Mouse (Mus musculus): ENCODE data around the gene Rbl1. TPM values are rescaled to one million over a fixed set of nuclear protein-coding genes. Genes with fewer than 3 reads are reported as not detected.
"Not testable (repeated sequence)": the region's sequence is repeated elsewhere in the genome, so short reads cannot be mapped to it uniquely, and the experiment has no call there.

The Rbl1 gene
- total RNA-seq, 2 experiments from 2014 or later = 2.5 to 3.4 TPM

DNA sequence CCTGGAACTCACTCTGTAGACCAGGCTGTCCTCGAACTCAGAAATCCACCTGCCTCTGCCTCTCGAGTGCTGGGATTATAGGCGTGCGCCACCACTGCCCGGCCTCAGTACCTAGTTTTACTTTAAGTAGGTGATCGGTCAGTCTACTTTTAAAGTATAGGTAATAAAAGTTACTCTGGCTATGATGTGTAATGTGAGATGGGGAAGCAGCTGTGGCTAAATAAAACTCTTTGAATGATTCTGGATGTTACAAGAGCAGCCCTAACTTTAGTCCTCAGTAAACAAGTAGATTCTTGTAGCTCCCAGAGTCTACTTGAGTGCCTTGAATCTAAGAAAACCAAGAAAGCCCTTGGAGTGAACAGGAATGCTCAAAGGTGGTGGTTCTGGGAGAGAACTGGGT, 31.4 kb downstream of the Rbl1 start:
- no peak for DNase-seq (ENCODE audit: low spot score in 2 of 2)

DNA sequence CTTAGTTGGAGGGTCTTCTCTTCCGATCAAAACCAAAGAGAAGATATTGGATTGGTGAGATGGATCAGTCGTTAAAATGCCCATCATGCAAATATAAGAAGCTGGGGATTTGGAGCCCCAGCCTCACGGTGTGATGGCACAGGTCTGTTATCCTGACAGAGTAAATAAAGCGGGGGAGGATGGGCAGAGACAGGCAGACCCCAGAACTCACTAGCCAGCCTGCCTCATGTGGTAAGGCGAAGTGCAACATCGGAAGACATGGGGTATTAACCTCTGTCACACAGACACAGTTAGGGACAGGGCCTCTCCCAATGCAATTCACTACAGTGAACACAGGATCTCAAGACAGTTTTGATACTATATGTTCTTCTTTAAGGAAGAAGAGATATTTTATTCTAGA, 33.7 kb downstream of the Rbl1 start:
- no peak for DNase-seq (ENCODE audit: low spot score in 2 of 2)

DNA sequence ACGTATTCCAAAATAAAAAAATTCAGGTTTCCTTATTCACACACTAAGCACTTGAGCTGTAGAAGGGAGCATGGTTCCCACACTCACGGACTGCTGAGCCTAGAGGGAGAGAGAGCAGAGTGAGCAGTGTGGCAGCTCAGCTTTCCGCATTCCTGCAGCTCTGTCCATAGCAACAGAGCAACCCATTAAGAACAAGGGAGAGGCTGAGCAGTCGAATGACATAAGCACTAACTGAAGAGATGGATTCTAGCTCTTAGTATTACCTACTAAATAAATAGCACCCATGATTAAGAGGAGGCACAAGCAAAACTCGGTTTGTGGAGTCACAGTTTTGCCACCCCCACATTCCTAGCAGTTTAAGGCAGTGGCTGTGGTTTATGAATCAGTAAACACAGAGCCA, 34.2 kb downstream of the Rbl1 start:
- peak; percentile 17 to 30 for DNase-seq (ENCODE audit: low spot score in 2 of 2)

DNA sequence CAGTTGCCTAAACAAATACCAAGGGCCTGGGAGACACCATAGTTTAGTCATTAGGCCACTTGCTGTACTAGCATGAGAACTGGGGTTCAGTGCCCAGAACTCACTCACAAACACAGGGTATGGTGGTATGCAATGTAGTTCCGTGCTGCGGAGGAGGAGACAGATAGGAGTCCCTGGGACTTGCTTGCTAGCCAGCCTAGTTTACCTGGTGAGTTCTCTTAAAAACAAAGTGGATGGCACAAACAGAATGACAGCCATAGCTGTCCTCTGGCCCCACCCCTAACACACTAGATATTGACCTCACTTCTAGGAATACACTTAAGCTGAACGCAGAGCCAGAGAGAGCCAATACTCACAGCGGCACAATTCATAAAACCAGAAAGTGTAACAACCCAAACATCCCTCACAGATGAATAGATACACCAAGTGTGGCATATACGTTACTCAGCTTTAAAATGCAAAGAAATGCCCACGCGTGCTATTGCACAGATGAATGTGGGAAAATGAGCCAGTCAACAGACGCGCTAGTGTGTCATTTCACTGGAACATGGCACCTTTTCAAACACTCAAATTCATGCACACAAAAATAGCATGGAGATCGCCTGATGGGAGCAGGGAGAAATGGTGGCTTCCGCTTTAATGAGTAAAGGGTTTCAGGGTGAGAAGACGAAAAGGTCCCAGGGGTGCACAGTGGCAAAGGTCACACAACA, 37.8 kb downstream of the Rbl1 start:
- no peak for DNase-seq (ENCODE audit: low spot score in 2 of 2)

DNA sequence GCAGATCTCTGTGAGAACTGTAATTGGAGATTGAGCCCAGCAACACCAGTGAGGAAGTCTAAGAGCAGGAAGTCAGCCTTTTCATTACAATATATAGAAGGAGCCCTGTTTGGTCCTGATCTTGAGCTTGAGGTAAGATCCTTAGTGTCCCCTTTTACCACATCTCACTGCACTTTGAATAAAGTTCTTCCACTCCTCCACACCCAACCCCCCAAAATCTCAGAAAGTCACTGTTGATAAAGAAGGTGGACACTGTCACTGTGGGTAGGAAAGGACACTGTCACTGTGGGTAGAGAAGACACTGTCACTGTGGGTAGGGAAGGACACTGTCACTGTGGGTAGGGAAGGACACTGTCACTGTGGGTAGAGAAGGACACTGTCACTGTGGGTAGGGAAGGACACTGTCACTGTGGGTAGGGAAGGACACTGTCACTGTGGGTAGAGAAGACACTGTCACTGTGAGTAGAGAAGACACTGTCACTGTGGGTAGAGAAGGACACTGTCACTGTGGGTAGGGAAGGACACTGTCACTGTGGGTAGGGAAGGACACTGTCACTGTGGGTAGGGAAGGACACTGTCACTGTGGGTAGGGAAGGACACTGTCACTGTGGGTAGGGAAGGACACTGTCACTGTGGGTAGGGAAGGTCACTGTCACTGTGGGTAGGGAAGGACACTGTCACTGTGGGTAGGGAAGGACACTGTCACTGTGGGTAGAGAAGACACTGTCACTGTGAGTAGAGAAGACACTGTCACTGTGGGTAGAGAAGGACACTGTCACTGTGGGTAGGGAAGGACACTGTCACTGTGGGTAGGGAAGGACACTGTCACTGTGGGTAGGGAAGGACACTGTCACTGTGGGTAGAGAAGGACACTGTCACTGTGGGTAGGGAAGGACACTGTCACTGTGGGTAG, 38.8 kb downstream of the Rbl1 start:
- not testable (repeated sequence) for DNase-seq (ENCODE audit: low spot score in 2 of 2)

DNA sequence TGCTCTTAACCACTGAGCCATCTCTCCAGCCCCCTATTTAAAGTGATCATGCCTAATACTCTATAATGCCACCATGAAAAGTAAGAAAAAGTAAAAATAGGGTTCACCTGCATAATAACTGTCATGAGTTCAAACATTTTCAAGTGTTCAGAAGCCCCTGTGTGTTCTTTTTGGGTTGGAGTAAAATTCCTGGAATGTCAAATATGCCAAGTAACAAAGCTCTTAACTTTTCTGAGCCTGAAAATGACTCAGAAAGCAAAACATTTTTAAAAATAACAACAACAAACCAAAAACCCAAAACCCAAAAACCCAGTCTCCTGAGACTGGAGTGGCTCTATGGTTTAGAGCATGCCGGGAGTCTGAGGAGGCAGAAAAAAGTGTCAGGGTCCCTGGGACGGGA, 40.2 kb downstream of the Rbl1 start:
- no peak for DNase-seq (ENCODE audit: low spot score in 2 of 2)

DNA sequence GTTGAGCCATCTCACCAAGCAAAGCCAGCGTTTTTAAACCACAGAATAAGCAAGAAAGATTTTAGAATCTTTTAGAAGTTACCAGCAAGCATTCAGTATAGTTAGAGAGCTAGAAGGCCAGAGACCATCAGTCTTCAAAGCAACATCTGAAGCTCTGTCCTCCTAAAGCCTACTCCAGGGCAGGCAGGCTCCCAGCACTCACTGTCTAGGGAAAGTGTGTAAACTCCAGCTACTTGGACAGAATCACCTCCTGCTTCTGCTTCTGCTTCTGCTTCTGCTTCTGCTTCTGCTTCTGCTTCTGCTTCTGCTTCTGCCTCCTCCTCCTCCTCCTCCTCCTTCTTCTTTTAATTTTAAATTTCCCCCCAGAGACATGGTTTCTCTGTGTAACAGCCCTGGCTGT, 48.3 kb downstream of the Rbl1 start:
- DNase-seq (ENCODE audit: low spot score in 2 of 2) = no peak

DNA sequence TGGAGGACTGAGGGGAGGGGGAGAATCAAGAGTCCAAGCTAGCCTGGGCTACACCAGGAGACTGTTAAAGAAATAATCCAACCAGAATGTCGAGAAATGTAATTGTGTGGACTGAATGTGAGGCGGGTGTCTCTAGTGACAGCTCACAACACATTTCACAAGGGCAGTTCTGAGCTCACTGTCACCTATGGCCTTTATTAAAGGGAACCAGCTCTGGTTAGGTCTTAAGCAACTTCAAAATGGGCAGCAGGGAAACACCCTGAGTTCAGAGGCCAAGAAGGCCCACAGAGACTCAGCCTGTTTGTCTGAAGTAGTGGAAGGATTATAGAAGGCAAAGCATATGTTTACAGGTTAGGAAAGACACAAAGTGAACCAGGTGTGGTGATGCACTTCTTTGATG, 51.1 kb downstream of the Rbl1 start:
- DNase-seq (ENCODE audit: low spot score in 2 of 2) = no peak

DNA sequence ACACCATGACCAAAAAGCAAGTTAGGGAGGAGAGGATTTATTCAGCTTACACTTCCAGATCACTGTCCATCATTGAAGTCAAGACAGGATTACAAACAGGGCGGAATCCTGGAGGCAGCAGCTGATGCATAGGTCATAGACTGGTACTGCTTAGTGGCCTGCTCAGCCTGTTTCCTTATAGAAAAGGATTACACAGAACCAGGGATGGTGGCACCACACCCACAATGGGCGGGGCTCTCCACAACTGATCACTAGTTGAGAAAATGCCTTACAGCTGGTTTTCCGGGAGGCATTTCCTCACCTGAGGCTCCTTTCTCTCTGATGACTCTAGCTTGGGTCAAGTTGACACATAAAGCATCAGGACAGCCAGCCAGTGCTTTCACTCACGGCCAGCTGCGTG, 55.9 kb downstream of the Rbl1 start:
- no peak for DNase-seq (ENCODE audit: low spot score in 2 of 2)

DNA sequence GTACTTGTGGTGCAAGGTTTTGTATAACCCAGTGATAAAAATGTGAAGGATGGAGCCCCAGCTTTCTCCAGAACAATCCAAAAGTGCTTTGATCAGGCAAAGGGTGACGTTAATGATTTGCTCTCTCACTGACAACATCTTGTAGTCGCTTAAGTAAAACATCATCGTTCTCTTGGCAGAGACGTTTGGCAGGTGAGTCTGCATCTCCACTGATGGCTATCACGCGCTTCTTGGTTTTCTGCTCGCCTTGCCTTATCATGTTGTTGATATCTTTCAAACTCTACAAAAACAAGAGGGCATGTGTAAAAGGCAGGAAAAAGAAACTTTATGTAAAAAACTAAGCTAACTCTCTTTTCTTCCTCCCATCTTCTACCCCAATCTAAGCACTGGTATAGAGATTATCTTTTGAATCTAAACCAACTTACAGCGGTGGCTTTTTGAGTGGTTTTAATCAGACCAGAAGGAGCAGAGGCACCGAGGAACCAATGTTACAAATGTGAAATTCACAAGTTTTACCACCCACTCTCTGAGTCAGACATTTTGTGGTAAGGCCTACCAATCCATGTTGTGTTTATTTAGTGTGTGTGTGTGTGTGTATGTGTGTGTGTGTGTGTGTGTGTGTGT, 56.8 kb downstream of the Rbl1 start:
- DNase-seq (ENCODE audit: low spot score in 2 of 2) = no peak

DNA sequence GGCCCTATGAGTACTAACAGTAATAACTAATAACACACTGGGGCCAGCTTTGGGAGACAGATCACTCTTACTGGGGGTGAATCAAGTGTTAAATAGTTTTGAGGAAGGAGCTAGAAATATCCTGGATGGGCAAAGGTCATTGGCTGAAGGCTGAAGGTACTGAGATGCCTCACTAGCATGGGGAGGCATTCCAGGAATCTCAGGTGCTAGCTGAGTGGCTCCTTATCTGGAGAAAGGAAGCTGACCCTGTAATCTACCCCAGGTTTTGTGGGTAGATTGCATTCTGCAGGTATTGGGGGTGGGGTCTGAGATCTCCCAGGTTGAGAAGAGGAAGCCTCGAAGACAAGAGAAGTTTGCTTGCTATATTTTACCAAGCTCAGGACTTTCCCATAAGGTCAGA, 59.2 kb downstream of the Rbl1 start:
- no peak for DNase-seq (ENCODE audit: low spot score in 2 of 2)

DNA sequence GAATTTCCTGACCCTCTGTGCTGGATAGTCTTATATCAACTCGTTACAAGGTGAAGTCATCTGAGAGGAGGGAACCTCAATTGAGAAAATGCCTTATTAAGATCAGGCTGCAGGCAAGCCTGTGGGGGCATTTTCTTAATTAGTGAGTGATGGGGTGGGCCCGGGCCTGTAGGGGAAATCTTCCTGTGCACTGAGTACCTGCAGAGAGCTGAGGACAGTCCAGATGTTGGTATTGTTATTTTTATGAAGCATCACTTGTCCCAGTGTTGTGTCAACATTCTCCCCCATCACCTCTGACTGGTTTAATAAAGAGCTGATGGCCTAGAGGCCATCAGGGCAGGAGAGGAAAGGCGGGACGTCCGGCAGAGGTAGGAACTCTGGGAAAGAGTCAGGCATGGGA, 60.2 kb downstream of the Rbl1 start:
- no peak for DNase-seq (ENCODE audit: low spot score in 2 of 2)

DNA sequence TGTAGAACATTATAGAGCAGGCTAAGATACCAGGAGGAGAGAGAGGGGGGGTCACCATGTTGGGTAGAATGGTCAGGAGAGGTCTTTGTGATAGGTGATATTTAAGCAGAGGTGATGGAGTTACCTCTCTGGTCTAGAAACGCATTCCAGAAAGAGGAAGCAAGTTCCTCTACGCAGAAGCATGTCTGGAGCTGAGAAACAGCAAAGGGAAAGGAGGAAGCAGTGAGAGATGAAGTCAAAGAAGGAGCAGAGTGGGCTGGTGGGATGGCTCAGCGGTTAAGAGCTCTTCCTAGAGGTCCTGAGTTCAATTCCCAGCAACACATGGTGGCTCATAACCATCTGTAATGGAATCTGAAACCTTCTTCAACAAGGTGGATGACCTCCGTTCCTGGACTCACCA, 62.4 kb downstream of the Rbl1 start:
- no peak for DNase-seq (ENCODE audit: low spot score in 2 of 2)

DNA sequence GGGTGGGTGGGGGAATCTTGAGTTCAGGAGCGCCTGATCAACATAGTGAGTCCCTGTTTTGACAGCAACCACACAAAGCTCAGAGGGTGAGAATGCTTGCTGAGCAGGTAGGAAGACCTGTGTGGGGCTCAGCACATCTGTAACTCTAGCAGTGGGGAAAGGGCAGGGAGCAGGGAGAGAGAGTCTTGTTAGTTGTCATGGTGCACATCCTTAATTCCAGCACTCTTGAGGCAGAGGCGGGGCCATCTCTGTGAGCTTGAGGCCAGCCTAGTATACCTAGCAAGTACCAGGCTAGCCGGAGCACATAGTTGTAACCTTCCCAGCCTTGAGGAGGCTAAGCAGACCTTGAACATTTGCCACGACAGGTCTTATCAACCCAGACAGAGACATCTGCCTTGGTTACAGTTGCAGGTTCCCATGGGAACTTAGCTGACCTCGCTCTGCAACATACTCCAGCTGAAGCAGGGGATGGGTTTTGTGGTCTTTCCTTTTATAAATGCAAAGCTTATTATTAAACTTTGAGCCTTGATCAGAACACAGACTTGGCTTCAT, 65.0 kb downstream of the Rbl1 start:
- DNase-seq (ENCODE audit: low spot score in 2 of 2) = no peak

DNA sequence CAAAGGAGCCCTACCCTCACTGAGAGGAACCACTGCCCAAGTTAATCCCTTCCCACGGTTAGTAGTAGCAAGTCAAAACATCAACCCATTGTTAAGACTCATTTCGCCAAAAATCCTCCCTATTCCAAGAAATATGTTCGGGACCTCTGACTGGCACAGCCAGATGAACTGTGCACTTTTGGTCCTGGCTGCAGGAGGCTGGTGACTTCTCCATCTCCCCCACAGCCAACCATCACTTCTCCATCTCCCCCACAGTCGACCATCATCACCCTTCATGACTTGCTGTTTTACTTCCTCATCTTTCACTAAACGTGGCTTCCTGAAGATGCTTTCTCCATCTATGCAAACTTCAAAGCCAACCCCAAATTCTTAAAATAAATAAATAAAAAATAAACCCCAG, 65.5 kb downstream of the Rbl1 start:
- no peak for DNase-seq (ENCODE audit: low spot score in 2 of 2)

DNA sequence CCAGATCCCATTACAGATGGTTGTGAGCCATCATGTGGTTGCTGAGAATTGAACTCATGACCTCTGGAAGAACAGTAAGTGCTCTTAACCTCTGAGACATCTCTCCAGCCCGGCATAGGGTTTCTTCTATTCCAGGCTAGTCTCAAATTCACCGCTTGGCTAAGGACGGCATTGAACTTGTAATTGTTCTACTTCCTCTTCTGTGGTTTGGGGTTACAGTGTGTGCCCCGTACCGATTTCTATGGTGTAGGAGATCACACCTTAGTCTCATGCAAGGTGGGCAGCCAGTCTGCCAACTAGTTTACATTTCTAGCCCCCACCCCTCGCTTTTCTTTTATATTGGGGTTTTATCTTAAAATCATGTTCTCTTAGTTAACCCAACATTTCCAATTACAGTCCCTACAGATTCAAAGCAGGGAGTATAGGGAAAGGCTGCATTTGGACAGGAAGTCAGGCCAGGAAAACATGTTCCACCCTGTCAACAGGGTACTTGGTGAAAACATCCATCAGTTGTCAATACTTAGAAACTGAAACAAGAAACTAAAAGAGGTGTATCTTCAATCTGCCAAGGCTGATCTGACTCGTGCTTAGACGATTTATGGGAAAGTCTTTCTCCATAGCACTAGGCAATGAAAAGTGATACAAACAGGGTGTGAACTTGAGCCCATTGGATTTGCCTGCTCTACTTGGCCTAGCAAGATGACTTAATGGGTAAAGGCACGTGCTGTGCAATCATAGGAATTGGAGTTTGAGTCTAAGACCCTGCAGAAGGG, 66.2 kb downstream of the Rbl1 start:
- DNase-seq (ENCODE audit: low spot score in 2 of 2) = no peak

DNA sequence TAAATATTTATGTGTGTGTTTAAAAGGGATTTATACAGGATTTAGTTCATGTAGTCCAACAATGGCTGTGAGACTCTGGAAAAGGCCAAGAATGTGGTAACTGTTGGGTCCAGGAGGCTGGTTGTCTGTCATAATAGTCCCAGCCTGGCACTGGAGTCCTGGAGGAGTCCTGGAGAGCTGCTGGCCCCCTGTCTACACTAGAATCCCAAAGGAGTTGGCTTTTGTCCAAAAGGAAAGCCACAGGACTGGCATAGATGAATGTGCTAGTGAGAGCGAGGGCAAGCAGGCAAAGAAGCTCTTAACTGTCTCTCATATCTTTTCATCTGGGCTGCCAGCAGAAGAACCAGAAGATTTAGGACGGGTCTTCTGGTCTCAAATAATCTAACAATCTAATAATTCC, 67.7 kb downstream of the Rbl1 start:
- no peak for DNase-seq (ENCODE audit: low spot score in 2 of 2)

DNA sequence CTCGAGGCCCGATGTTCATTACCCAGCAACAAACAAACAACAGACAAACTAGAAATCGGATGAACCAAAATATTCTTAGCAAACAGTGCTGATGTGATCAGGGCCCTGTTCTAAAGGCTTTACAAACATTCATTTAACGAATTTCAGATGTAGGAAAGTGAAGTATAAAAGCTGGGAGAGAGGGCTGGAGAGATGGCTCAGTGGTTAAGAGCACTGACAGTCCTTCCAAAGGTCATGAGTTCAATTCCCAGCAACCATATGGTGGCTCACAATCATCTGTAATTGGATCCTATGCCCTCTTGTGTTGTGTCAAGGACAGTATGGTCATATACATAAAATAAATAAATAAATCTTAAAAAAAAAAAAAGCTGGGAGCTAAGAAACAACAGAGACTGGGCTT, 68.2 kb downstream of the Rbl1 start:
- no peak for DNase-seq (ENCODE audit: low spot score in 2 of 2)

DNA sequence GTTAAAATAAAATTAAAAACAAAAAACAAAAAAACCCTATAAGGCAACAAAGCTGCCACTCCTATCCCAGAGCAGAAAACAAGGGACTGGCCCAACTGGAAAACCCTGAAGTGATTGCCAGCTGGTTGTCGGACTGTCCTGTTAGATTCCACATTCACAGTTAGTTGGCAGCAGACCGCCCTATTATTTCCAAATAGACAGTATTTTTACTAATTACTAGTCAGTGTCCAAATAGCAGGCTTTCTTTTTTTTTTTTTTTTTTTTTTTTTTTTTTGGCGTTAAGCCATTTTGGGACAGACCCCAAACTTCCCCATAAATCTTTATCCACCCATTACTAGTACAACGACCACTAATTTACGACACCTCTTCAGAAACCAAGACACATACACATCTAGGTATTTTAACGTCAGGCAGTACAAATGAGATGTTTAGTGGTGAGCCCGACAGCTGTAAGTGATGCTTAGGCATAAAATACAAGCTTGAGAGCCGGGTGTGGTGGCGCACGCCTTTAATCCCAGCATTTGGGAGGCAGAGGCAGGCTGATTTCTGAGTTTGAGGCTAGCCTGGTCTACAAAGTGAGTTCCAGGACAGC, 68.7 kb downstream of the Rbl1 start:
- DNase-seq (ENCODE audit: low spot score in 2 of 2) = peak in 1 of 2 experiments; percentile 13

DNA sequence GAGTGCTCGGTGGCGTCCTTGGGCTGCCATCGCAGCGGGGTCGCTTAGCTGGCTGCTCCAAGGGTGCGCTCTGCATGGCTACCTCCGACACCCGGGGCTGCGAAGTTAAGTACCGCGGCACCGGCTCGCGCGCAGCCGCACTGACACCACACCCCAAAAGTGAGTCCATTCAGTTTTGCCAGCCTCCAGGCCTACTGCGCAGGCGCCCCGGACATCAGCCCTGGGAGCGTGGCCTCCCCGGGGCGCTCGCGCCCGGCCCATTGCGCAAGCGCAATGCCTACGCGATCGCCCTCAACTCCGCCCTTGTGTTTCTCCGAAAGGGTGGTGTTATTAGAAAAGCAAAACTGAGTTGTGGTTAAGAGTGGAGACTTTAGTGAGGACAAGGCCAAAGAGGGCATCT, 69.3 kb downstream of the Rbl1 start, which contains the start of gene Samhd1:
TSS of gene Samhd1 (minus strand) at position 252 of the 400 bp plus-strand sequence.
- peak; percentile 79 to 89 for DNase-seq (ENCODE audit: low spot score in 2 of 2)

DNA sequence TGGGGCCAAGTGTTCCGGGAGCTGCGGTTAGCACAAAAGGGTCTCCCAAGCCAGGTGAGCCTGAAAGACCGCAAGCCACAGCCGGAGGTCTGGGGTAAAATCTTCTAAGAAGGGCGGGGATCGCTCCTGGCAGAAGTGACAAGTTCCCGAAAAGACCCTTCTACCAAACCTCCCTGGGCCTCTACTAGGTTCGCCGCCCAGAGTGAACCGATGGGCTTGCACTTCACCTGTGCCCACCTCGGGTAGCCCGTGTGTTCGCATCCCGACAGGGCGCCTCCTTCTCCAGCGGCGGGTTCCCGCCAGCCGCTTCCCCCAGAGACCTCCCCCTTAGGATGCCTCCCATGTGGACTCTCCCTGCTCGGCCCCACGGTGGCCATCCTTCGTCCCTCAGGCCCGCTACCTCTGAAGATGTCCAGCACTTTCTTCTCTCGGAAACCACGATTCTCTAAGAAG, 69.8 kb downstream of the Rbl1 start:
- no peak for DNase-seq (ENCODE audit: low spot score in 2 of 2)
